Mouse (Mus musculus) lung, adult 10 weeks (tissue): ENCODE measurements around the gene Cyp2j5. TPM values are rescaled to one million over a fixed set of nuclear protein-coding genes. Genes with fewer than 3 reads are reported as not detected.

Experiments used
- polyA plus RNA-seq: library from polyadenylated mRNA; stranded (reverse); fragments of 350-450 nt; fragmentation: Illumina TruSeq; extraction: RNeasy Lipid Tissue Mini Kit (QIAGEN cat#74804); gene quantifications from one replicate; pipeline ENCODE4 v1.2.3, GENCODE M21; 2014; ENCODE audit warnings: low read depth, low replicate concordance; ENCODE audit not compliant: insufficient read depth

Gene Cyp2j5
- polyA plus RNA-seq = not detected

DNA sequence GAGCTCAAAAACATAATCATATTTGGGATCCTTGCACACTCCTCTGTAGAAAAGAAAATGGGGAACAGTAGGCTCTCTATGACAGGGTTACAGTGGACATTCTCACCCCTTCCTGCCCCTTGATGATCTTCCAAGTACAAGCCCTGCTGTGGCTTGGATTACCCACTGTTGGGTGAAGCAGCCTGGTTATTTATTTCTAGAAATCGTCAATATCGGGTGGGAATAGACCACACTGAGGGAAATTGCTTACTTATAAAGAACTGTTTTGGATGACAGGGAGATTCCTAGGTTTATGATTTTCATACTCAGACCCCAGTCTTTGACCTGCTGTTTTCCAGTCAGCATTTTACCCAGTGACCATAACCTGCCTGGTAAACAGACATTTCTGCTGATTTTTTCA is at the start of gene Cyp2j5:
TSS of gene Cyp2j5 (minus strand) at position 164 of the 400 bp plus-strand sequence.

DNA sequence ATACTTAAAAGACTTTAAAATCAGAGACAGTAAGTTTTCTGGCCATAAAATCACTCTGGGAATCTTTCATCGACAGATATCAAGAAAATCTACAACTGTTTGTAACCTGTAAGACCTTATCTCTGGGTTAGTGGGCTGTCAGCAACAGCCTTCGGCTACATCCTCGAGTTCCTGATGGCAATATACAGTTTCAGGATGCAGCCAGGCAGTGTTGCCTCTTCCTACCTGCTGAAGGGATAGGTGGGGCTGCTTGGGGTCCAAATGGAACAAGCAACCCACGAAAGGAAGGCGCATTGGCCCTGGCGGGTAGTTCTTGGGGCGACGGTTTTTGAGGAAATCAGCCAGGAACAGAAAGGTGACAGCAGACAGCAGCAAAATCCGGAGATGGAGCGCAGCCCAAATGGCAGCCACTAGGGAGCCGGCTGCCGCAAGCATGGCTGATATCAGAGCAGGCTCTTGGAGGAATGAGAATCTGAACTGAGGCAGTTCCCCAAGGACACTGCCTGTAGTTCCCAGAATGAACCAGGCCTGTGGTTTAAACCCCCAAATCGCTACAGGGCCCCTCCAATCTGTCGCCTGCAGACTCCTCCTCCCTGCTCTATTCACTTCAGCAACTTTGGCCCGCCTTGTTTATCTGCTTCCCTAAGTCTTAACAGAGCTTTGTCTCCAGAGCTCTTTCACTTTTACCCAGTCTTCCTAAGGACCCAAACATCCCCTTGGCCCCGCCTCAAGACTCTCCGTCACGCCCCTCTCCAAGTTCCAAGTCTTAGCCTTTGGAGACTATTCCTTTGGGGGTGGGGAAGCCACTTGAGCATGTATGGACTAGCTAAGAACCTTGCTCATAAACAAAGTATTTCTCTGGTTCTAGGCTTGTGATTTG is 72.8 kb downstream of the Cyp2j5 start, which contains the start of gene Cyp2j9:
TSS of gene Cyp2j9 (minus strand) at position 668 of the 880 bp plus-strand sequence.

Other genes with a start within 250 kb of the Cyp2j5 start
- not detected for gene Cyp2j8, start 156.8 kb downstream of the Cyp2j5 start, polyA plus RNA-seq
- gene Cyp2j6, start 110.5 kb downstream of the Cyp2j5 start, polyA plus RNA-seq = 6.8 TPM
- gene Cyp2j9, start 72.6 kb downstream of the Cyp2j5 start, polyA plus RNA-seq = 5.2 TPM
- 0.63 TPM for gene Gm12695, start 121.0 kb upstream of the Cyp2j5 start, polyA plus RNA-seq